Mouse (Mus musculus): ENCODE data around the gene Aspa. TPM values are rescaled to one million over a fixed set of nuclear protein-coding genes. Genes with fewer than 3 reads are reported as not detected.

Aspa gene
- total RNA-seq, 2 experiments from 2014 or later, result 0.76 to 1.2 TPM

DNA sequence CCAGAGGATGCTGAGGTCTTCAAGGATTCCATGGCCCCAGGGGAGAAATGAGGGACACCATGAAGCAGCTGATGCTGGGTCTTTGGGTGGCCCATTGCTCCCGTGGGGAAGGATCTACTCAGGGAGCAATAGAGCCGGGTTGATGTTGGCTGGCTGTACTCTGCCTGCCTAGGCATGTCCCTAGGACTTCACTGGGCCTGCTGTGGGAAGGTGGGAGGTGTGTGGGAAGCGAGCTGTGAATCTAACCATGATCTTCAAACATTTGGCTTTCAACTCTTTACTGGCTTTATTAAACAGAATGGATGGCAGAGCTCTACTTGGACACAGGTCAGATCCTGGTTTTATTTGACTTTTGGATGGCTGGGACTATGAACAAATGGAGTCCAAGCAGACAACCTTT is 68.9 kb downstream of the Aspa start:
- no peak for DNase-seq
- intact Hi-C loops (cut with DNase I), result no loop called here

DNA sequence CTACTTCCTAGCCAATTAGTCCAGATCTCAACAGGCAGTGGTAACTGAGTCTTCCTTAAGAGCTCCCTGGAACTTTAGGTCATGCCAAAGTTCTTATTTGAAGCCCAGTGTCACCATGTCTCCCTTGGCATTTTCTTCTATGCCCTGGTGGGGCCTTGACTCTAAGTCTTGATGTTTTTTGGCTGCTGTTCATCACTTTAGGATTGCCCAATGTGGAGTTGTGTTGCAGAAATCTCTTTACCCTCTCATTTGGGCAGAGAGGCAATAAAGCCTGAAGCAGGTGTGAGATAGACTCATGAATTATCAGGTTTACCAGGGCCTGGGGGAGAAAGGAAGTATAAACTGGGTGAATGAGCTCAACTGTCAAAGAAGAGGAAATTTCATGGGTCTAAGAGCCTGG is 70.7 kb downstream of the Aspa start:
- no peak for DNase-seq
- intact Hi-C loops (cut with DNase I), result no loop called here

DNA sequence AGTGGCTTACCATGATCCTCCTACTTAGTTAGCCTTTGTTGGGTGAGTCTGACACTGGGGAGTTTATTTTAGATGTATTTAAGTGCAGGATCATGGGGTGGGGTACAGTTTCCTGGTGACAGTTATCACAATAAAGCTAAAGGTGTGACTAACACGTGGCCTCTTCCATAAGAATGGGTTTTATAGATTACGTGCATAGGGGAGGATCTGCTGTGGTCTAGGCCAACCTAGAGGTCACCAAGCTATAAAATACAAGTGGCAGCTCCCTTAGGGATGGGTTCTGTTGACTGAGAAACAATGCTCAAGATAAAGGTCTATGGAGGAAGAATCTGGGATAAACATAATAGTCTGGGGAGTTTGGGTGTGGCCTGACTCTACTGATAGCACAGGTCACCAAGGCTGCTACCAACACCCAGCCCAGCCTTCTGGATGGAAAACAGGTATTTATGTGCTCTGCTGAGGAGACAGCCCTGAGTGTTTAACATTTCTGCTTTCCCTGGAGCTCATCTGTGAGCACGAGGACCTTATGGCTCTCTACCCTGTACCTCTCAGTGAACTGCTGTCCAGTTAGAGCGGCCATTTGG is 71.9 kb downstream of the Aspa start:
- intact Hi-C loops (cut with DNase I), result no loop called here
- no peak for DNase-seq

Other genes with a start within 250 kb of the Aspa start
- gene Itgae, start 239.0 kb downstream of the Aspa start, total RNA-seq (2021), result under 1 TPM in 1 of 2 experiments, not detected in 1; 0.20 TPM
- gene Haspin, start 191.3 kb downstream of the Aspa start, total RNA-seq (2021), result 1 to 10 TPM in 1 of 2 experiments, under 1 TPM in 1; 0.81 to 1.3 TPM
- 1 to 10 TPM; 6.9 to 7.7 TPM for gene P2rx5, start 169.2 kb downstream of the Aspa start, total RNA-seq (2021)
- 10 to 100 TPM; 72.4 to 75.5 TPM for gene Emc6, start 152.6 kb downstream of the Aspa start, total RNA-seq (2021)
- 10 to 100 TPM; 55.3 to 62.3 TPM for gene Tax1bp3, start 152.5 kb downstream of the Aspa start, total RNA-seq (2021)
- gene Ctns, start 130.6 kb downstream of the Aspa start, total RNA-seq (2021), result 10 to 100 TPM; 11.3 to 11.7 TPM
- gene Shpk, start 130.1 kb downstream of the Aspa start, total RNA-seq (2021), result 1 to 10 TPM; 1.2 to 1.5 TPM
- under 1 TPM in 1 of 2 experiments, not detected in 1; 0.12 TPM for gene Trpv1, start 95.3 kb downstream of the Aspa start, total RNA-seq (2021)
- gene Trpv3, start 62.2 kb downstream of the Aspa start, total RNA-seq (2021), result under 1 TPM; 0.10 TPM
- not detected for gene Gm49340, start 145 bp upstream of the Aspa start, total RNA-seq (2021)
- not detected for gene Spata22, start 145 bp upstream of the Aspa start, total RNA-seq (2021)
- gene Olfr20, start 21.2 kb upstream of the Aspa start, total RNA-seq (2021), result not detected
- not detected for gene Olfr376, start 41.6 kb upstream of the Aspa start, total RNA-seq (2021)
- not detected for gene Olfr1, start 70.0 kb upstream of the Aspa start, total RNA-seq (2021)
- gene Olfr378, start 98.9 kb upstream of the Aspa start, total RNA-seq (2021), result not detected
- not detected for gene Olfr380, start 127.9 kb upstream of the Aspa start, total RNA-seq (2021)
- not detected for gene Olfr381, start 162.0 kb upstream of the Aspa start, total RNA-seq (2021)
- not detected for gene Olfr382, start 187.6 kb upstream of the Aspa start, total RNA-seq (2021)